Mouse (Mus musculus): ENCODE results near the gene Plbd2. TPM values are rescaled to one million over a fixed set of nuclear protein-coding genes. Genes with fewer than 3 reads are reported as not detected.
"Not testable (repeated sequence)": the region's sequence is repeated elsewhere in the genome, so short reads cannot be mapped to it uniquely, and the experiment has no call there.

Plbd2 gene
- polyA plus RNA-seq, 1 experiment from 2014 or later, result 60.0 TPM

DNA sequence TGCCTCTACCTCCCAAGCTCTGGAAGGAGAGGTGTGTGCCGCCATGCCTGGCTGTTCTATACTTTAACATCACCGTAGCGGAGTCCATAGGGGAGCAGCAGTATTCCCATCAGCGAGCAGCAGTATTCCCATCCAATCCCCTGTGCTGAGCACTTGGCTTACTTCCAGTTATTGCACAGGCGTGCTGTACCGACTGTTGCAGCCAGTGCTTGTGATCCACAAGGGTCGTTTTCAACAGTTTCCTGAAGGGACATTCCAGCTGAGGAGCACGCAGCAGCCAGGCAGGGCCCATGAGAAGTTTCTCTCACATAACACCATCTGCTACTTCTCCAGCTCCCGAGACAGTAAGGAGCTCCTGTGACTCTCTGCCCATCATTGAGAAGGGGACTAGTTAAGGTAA, 3.1 kb upstream of the Plbd2 start:
- no peaks in the 10 kb centered on the region for H3K36me3 ChIP-seq
- H3K4me1 ChIP-seq, result peaks cover 37% of the 10 kb centered on the region
- H3K4me2 ChIP-seq, result no peak overlapping the region
- H3K27me3 ChIP-seq, result no peaks in the 10 kb centered on the region
- H3K9ac ChIP-seq, result no peak overlapping the region
- no peak for ATAC-seq (replicated peaks; ENCODE audit: low FRiP score)
- H3K4me3 ChIP-seq (replicated peaks), result no peak overlapping the region
- no peak overlapping the region for H3K27ac ChIP-seq
- no peaks in the 10 kb centered on the region for H3K9me3 ChIP-seq (replicated peaks)
- 57% methylated on average over 9 of the region's 9 CpGs for WGBS

DNA sequence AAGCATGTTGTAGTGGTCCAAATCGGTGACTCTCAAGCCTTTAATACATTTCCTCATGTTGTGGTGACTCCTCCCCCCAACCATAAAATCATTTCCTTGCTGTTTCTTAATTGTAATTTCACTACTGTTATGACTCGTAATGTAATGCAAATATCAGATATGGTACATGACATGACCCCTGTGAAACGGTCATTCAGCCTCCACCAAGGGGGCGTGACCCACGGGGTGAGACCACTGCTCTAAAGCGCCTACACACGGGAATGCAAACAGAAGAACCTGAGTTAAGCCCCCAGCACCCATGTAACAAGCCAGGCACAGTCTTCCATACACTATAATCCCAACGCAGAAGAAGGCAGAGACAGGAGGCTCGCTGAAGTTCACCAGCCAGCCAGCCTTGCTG, 2.4 kb upstream of the Plbd2 start:
- peaks cover 32% of the 10 kb centered on the region for H3K4me1 ChIP-seq
- no peaks in the 10 kb centered on the region for H3K27me3 ChIP-seq
- no peaks in the 10 kb centered on the region for H3K9me3 ChIP-seq (replicated peaks)
- no peak overlapping the region for H3K9ac ChIP-seq
- WGBS, result 64% methylated on average over 9 of the region's 9 CpGs
- no peak for ATAC-seq (replicated peaks; ENCODE audit: low FRiP score)
- no peak overlapping the region for H3K27ac ChIP-seq
- H3K4me3 ChIP-seq (replicated peaks), result no peak overlapping the region
- H3K4me2 ChIP-seq, result peak overlapping the region; percentile 44; the same call in 1 of the 2 replicates
- no peaks in the 10 kb centered on the region for H3K36me3 ChIP-seq

DNA sequence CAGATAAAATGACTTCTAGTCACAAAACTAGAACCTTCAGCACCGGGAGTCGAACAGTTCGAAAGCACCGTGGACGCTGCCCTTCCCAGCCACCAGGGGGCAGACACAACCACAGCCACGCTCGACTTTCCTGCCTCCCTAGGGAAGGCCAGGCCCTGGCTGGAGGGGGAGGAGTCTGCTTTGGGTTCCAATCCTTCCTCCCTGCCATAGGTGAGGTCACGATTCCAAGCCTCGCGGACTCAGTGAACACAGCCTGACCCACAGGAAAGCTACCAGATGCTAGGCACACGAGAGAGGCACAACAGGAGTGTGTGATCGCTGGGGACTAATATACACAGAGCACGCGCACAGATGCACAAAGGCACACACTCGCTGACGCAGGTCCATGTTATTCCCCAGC, 1.9 kb upstream of the Plbd2 start:
- Histone ChIP-seq H3K36me3 (no peaks in the 10 kb centered on the region), H3K9ac (no peak overlapping the region), H3K27me3 (no peaks in the 10 kb centered on the region), H3K4me2 (peak overlapping the region; percentile 44), H3K27ac (no peak overlapping the region), H3K9me3 (replicated peaks) (no peaks in the 10 kb centered on the region), H3K4me1 (peaks cover 28% of the 10 kb centered on the region), H3K4me3 (replicated peaks) (0 out of 2 replicates have a peak overlapping the region, but pooled peaks have one; percentile 10)
- peak; percentile 45; the same call in 1 of the 2 replicates for ATAC-seq (replicated peaks; ENCODE audit: low FRiP score)
- 29% methylated on average over 16 of the region's 16 CpGs for WGBS

DNA sequence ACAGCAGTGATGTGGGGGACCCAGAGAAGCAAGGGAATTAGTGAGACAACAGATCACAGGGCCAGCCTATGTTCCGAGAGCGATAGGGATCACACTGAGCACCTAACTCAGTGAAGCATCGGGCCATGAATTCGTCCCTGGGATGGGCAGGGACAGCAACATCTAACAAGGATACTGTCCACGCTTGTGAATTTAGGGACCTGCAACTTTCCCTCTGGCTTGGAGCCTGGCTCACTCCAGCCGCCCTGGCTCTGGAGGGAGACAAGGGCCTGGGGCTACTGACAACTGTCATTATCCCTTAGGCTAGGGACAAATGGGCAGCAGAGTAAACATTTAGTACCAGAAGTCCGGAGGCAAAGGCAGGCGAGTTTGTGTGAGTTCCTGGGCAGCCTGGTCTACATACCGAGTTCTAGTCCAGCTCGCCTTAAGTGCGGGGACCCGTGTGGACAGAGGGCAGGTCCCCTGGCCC, 716 bp downstream of the Plbd2 start:
- 2% methylated on average over 12 of the region's 12 CpGs for WGBS
- ATAC-seq (replicated peaks; ENCODE audit: low FRiP score), result peak; percentile 4; the same call in 1 of the 2 replicates

DNA sequence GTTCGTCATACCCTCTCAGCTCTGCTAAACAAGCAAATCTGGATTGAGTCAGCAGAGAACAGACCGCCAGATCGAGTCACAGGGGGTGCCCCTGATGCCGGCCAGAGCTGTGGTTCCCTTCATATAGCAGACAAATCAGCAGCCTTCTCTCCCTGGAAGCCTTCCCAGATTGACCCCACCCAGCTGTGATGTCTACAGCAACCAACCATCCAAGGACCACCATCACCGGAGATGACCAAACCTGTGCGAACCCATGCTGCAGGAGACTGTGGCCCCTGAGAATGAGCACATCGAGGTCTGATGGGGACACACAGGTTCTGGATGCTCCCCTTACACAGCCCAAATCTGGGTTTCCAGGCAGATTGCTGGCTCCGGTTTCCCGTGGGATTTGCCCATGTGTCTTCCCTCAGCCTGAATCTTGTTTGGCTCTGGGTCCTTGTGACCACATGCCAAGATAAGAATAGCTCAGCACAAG, 1.2 kb downstream of the Plbd2 start:
- ATAC-seq (replicated peaks; ENCODE audit: low FRiP score), result no peak
- WGBS, result 67% methylated on average over 9 of the region's 9 CpGs
- Histone ChIP-seq H3K27me3 (no peaks in the 10 kb centered on the region), H3K27ac (no peak overlapping the region), H3K36me3 (peaks cover 14% of the 10 kb centered on the region), H3K4me1 (peaks cover 27% of the 10 kb centered on the region), H3K4me2 (peak overlapping the region; percentile 93), H3K9me3 (replicated peaks) (no peaks in the 10 kb centered on the region), H3K4me3 (replicated peaks) (peak overlapping the region; percentile 94), H3K9ac (peak overlapping the region; percentile 87; the same call in 1 of the 2 replicates)

More for the DNA sequence above, 716 bp downstream of the Plbd2 start:
- Histone ChIP-seq H3K9ac (peak overlapping the region; percentile 87), H3K4me3 (replicated peaks) (peak overlapping the region; percentile 94), H3K4me1 (peaks cover 27% of the 10 kb centered on the region), H3K9me3 (replicated peaks) (no peaks in the 10 kb centered on the region), H3K36me3 (peaks cover 10% of the 10 kb centered on the region; the same call in 1 of the 2 replicates), H3K27me3 (no peaks in the 10 kb centered on the region), H3K27ac (no peak overlapping the region), H3K4me2 (peak overlapping the region; percentile 93)

DNA sequence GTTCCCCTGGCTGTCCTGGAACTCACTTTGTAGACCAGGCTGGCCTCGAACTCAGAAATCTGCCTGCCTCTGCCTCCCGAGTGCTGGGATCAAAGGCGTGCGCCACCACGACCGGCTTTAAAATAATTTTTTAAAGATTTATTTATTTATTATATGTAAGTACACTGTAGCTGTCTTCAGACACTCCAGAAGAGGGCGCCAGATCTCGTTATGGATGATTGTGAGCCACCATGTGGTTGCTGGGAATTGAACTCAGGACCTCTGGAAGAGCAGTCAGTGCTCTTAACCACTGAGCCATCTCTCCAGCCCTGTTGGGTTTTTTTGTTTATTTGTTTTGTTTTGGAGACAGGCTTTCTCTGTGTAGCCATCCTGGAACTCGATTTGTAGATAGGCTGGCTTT, 2.8 kb downstream of the Plbd2 start:
- H3K9ac ChIP-seq; H3K4me2 ChIP-seq; H3K27me3 ChIP-seq; H3K9me3 ChIP-seq (replicated peaks); ATAC-seq (replicated peaks; ENCODE audit: low FRiP score); H3K4me3 ChIP-seq (replicated peaks); H3K27ac ChIP-seq: not testable (repeated sequence)
- Histone ChIP-seq H3K36me3 (peaks cover 23% of the 10 kb centered on the region), H3K4me1 (peaks cover 23% of the 10 kb centered on the region)
- WGBS, result 89% methylated on average over 9 of the region's 9 CpGs

DNA sequence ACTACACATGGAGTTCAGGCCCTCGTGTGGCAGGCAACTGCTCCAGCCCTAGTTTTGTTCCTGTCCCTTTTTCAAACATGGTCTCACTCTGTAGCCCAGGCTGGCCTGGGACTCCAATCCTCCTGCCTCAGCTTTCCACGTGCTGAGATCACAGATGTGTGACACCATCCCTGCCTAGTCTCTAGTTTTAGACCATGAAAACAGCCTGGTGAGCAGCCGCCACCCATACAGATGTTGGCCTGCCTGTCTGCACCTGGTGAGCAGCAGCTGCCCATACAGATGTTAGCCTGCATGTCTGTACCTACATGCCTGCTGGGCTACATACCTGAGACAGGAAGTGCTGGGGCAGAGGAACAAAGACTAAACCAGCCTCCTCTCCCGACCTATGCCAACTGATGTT, 4.2 kb downstream of the Plbd2 start:
- H3K9ac ChIP-seq, result no peak overlapping the region
- no peaks in the 10 kb centered on the region for H3K27me3 ChIP-seq
- H3K27ac ChIP-seq, result no peak overlapping the region
- peaks cover 28% of the 10 kb centered on the region for H3K36me3 ChIP-seq
- no peaks in the 10 kb centered on the region for H3K9me3 ChIP-seq (replicated peaks)
- H3K4me2 ChIP-seq, result no peak overlapping the region
- no peak overlapping the region for H3K4me3 ChIP-seq (replicated peaks)
- peaks cover 26% of the 10 kb centered on the region for H3K4me1 ChIP-seq
- 88% methylated on average over 4 of the region's 4 CpGs for WGBS
- no peak for ATAC-seq (replicated peaks; ENCODE audit: low FRiP score)

DNA sequence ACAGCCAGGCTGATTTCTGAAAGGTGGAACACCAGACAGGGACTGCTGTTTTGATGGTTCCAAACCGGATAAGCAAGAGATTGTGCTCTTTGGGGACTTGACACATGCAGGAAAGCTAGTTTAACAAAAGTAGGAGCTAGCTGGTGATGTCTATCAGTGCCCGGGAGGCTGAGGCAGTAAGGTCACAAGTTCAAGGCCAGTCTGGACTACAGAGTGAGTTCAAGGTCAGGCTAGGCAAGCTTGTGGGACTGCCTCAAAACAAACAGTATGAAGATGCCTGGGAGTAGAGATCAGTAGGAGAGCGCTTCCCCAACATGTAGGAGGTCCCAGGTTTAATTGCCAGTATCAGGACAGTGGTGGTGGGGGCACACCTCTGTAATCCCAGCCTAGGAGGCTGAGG, 6.4 kb downstream of the Plbd2 start:
- Histone ChIP-seq H3K9me3 (replicated peaks) (no peaks in the 10 kb centered on the region), H3K4me2 (no peak overlapping the region), H3K27ac (no peak overlapping the region), H3K27me3 (no peaks in the 10 kb centered on the region), H3K36me3 (peaks cover 48% of the 10 kb centered on the region), H3K4me3 (replicated peaks) (no peak overlapping the region), H3K9ac (no peak overlapping the region), H3K4me1 (peaks cover 16% of the 10 kb centered on the region)
- WGBS, result 86% methylated on average over 3 of the region's 3 CpGs
- no peak for ATAC-seq (replicated peaks; ENCODE audit: low FRiP score)

DNA sequence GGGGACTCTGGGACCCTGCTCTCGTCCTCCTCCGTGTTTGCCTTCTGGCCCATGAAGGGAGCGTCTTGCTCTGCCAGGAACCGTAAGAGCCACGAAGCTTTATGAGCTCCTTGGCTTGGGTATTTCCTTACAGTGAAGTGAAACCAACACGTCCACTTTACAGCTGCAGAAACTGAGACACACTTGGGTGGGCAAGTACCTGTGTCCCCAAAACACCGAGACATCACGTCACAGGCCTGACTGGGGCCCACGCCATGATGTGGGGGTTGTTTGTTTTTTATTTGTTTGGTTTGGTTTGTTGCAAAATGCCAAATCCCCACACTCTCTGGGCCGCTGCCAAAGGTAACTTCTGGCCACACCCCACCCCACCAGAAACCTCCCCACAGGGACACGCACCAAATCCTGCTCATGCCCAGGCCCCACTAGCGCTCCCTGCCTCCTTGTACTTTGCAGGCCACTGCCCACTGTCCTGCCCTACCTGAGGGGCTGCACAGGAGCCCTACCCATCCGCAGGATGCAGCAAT, 7.7 kb downstream of the Plbd2 start:
- H3K4me2 ChIP-seq, result no peak overlapping the region
- H3K4me3 ChIP-seq (replicated peaks), result no peak overlapping the region
- H3K36me3 ChIP-seq, result peaks cover 55% of the 10 kb centered on the region
- H3K9me3 ChIP-seq (replicated peaks), result no peaks in the 10 kb centered on the region
- peaks cover 10% of the 10 kb centered on the region; the same call in 1 of the 2 replicates for H3K4me1 ChIP-seq
- no peak for ATAC-seq (replicated peaks; ENCODE audit: low FRiP score)
- no peaks in the 10 kb centered on the region for H3K27me3 ChIP-seq
- H3K27ac ChIP-seq, result 0 out of 2 replicates have a peak overlapping the region, but pooled peaks have one; percentile 30
- WGBS, result 68% methylated on average over 13 of the region's 13 CpGs
- H3K9ac ChIP-seq, result no peak overlapping the region

DNA sequence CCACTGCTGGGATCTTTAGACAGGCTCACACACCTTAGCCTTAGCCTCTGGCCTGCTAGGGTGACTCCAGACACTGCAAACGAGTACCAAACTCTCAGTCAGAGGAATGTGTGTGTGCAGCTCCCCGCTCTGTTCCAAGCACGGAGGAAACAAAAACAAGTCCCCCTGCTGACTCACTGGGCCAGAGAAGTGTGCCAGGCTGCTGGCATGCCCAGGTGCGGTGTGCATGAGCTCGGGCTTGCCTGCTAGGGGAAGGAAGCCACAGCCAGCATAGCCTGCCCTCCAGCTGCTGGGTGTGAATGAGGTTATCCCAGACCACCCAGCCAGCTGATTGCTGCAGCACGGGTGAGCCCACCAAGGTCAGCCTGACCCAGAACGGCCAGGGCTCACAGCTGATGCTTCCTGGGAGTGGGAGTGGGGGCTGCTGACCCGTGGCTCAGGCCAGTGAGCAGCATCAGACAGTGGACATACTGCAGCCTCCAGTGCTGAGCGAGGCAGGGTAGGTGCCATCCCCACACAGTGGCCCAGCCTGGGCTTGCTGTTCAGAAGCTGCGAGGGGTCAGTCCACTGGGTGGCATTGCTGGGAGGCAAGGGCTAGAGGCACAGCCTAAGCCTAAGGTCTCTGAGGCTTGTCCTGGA, 8.2 kb downstream of the Plbd2 start:
- Histone ChIP-seq H3K4me1 (peaks cover 10% of the 10 kb centered on the region; the same call in 1 of the 2 replicates), H3K27me3 (no peaks in the 10 kb centered on the region), H3K36me3 (peaks cover 60% of the 10 kb centered on the region), H3K9ac (no peak overlapping the region), H3K4me3 (replicated peaks) (no peak overlapping the region), H3K9me3 (replicated peaks) (no peaks in the 10 kb centered on the region), H3K27ac (0 out of 2 replicates have a peak overlapping the region, but pooled peaks have one; percentile 30), H3K4me2 (no peak overlapping the region)
- ATAC-seq (replicated peaks; ENCODE audit: low FRiP score), result peak; percentile 60
- 51% methylated on average over 10 of the region's 10 CpGs for WGBS

DNA sequence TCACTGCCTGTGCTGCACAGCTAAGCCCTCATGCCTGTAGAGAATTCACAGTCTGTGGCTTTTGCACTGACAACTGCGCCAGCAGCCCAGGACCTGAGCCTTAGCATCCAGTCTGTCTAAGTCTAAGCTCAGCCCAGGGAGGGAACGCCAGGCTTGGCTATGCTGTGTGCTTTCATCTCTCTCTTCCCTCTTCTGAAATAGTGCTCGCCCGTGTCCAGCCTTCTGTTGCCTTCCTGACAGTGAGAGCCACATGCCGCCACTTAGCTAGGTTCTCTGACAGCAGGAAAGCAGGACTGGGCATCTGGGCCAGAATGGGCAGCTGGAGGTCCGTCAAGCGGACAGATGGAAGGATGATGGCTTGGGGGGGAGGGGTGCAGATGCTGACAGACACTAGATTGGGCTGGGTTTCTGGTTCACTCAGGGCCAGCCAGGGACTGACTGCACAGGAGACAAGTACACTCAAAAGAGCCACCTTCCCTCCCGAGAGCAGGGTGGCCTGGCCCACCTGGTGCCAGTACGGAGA, 9.5 kb downstream of the Plbd2 start:
- no peak overlapping the region for H3K9ac ChIP-seq
- no peak overlapping the region for H3K27ac ChIP-seq
- no peak overlapping the region for H3K4me3 ChIP-seq (replicated peaks)
- WGBS, result 92% methylated on average over 9 of the region's 9 CpGs
- H3K9me3 ChIP-seq (replicated peaks), result no peaks in the 10 kb centered on the region
- peaks cover 10% of the 10 kb centered on the region; the same call in 1 of the 2 replicates for H3K4me1 ChIP-seq
- H3K4me2 ChIP-seq, result no peak overlapping the region
- no peak for ATAC-seq (replicated peaks; ENCODE audit: low FRiP score)
- no peaks in the 10 kb centered on the region for H3K27me3 ChIP-seq
- H3K36me3 ChIP-seq, result peaks cover 67% of the 10 kb centered on the region

DNA sequence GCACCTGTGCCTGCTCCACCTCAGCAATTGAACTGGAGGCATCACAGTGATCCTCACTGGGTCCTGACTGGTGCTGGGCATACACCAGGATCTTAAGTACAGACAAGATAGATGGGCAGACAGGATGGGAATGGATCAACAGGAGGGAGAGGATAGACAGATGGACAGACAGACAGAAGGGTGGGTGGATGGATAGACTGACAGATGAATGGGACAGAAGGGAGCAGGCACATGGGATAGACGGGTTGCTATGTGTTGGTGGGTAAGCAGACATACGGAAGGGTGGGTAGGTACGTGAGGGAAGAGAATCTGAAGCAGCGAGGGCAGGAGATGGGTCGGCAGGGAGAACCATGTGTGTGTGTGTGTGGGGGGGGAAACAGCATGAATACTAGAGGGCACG, 10.0 kb downstream of the Plbd2 start:
- Histone ChIP-seq H3K4me2 (no peak overlapping the region), H3K36me3 (peaks cover 65% of the 10 kb centered on the region), H3K9me3 (replicated peaks) (no peaks in the 10 kb centered on the region), H3K4me3 (replicated peaks) (no peak overlapping the region), H3K27ac (no peak overlapping the region), H3K4me1 (peaks cover 10% of the 10 kb centered on the region; the same call in 1 of the 2 replicates), H3K27me3 (no peaks in the 10 kb centered on the region), H3K9ac (no peak overlapping the region)
- WGBS, result 90% methylated on average over 6 of the region's 6 CpGs
- ATAC-seq (replicated peaks; ENCODE audit: low FRiP score), result no peak
